Mouse (Mus musculus) hindbrain, postnatal 0 days (tissue): ENCODE measurements around the gene Stum. TPM values are rescaled to one million over a fixed set of nuclear protein-coding genes. Genes with fewer than 3 reads are reported as not detected.

Experiments
- ATAC-seq: fragments of 200-750 bp; cut with Nextera tagmentation; 2 replicates; pipeline ENCODE4 v1.8.0; 2017; ENCODE audit warnings: mild to moderate bottlenecking, moderate TSS enrichment, moderate library complexity
- DNase-seq: peaks from one replicate; pipeline ENCODE4 v3.0.0-alpha.2; 2015; ENCODE audit warnings: low spot score
- H3K27ac ChIP-seq: fragments of 300-500 bp; sonication (generic); 2 replicates; pipeline ENCODE4 v1.5.1; 2014; ENCODE audit warnings: mild to moderate bottlenecking
- H3K27me3 ChIP-seq: fragments of 300-500 bp; sonication (generic); 2 replicates; pipeline ENCODE4 v1.6.1; 2014; ENCODE audit warnings: low read length, mixed read lengths; ENCODE audit not compliant: insufficient read depth
- H3K36me3 ChIP-seq: fragments of 300-500 bp; sonication (generic); 2 replicates; pipeline ENCODE4 v1.6.1; 2014; ENCODE audit warnings: low read length, mixed read lengths; ENCODE audit not compliant: insufficient read depth
- H3K4me1 ChIP-seq: fragments of 300-500 bp; sonication (generic); 2 replicates; pipeline ENCODE4 v1.6.1; 2014; ENCODE audit warnings: antibody characterized with exemption, low read length, mixed read lengths; ENCODE audit not compliant: insufficient read depth
- H3K4me2 ChIP-seq: fragments of 300-500 bp; sonication (generic); 2 replicates; pipeline ENCODE4 v1.6.1; 2014; ENCODE audit warnings: low read depth, mild to moderate bottlenecking, low read length, moderate library complexity, mixed read lengths
- H3K4me3 ChIP-seq: fragments of 300-500 bp; sonication (generic); 2 replicates; pipeline ENCODE4 v1.5.1; 2014; ENCODE audit warnings: low read length
- H3K9ac ChIP-seq: fragments of 300-500 bp; sonication (generic); replicated peaks from 2 replicates; pipeline ENCODE4 v1.6.1; 2014; ENCODE audit warnings: mild to moderate bottlenecking, low read length, moderate library complexity, mixed read lengths
- H3K9me3 ChIP-seq: fragments of 300-500 bp; sonication (generic); 2 replicates; pipeline ENCODE4 v1.6.1; 2016; ENCODE audit warnings: low read length, mixed read lengths
- CTCF ChIP-seq: IDR thresholded peaks from 2 replicates; pipeline ENCODE4 v1.5.1; 2016; ENCODE audit warnings: antibody characterized with exemption, control low read depth, low read depth
- WGBS: fragments of 180-500 bp; shearing (Covaris S2); extraction: QIAGEN DNeasy Blood & Tissue Kit; methylation state at CpG from one replicate; pipeline ENCODE4 v1.1.7; 2014; 5-methylcytosine and 5-hydroxymethylcytosine counted together
- polyA plus RNA-seq: library from polyadenylated mRNA; unstranded; fragments of >200 nt; fragmentation: Nextera tagmentation; extraction: Ambion mirVana; gene quantifications from 2 replicates; pipeline ENCODE4 v1.2.1, GENCODE M21; 2015
- total RNA-seq: library from RNA; depleted of rRNA; stranded (reverse); fragments of >200 nt; gene quantifications from 2 replicates; pipeline ENCODE4 v1.2.3, GENCODE M21; 2014

Gene Stum
- total and polyA plus RNA-seq, 2 experiments from 2014 or later: 20.6 to 105 TPM

GRCm38 (mm10) chr1:180500641-180501040, 17.3 kb upstream of the Stum start:
- Histone ChIP-seq H3K36me3 (no peaks in the 10 kb centered on the region), H3K9ac (no peak overlapping the region), H3K9me3 (no peaks in the 10 kb centered on the region), H3K4me2 (no peak overlapping the region), H3K4me1 (no peaks in the 10 kb centered on the region), H3K27ac (no peak overlapping the region), H3K27me3 (no peaks in the 10 kb centered on the region), H3K4me3 (no peak overlapping the region)
- DNase-seq: no peak
- WGBS: 82% methylated on average over 5 of the region's 5 CpGs
- no peak for ATAC-seq
- no peak for TF ChIP-seq CTCF

GRCm38 (mm10) chr1:180500218-180500617, 16.9 kb upstream of the Stum start:
- Histone ChIP-seq H3K36me3 (no peaks in the 10 kb centered on the region), H3K27ac (no peak overlapping the region), H3K4me2 (no peak overlapping the region), H3K4me3 (no peak overlapping the region), H3K4me1 (no peaks in the 10 kb centered on the region), H3K27me3 (no peaks in the 10 kb centered on the region), H3K9me3 (no peaks in the 10 kb centered on the region), H3K9ac (no peak overlapping the region)
- TF ChIP-seq CTCF: no peak
- ATAC-seq: no peak
- no peak for DNase-seq
- WGBS: 53% methylated on average over 4 of the region's 4 CpGs

GRCm38 (mm10) chr1:180499766-180500165, 16.5 kb upstream of the Stum start:
- 90% methylated on average over 3 of the region's 3 CpGs for WGBS
- Histone ChIP-seq H3K9me3 (no peaks in the 10 kb centered on the region), H3K4me2 (no peak overlapping the region), H3K9ac (no peak overlapping the region), H3K4me3 (no peak overlapping the region), H3K27me3 (no peaks in the 10 kb centered on the region), H3K4me1 (no peaks in the 10 kb centered on the region), H3K27ac (no peak overlapping the region), H3K36me3 (no peaks in the 10 kb centered on the region)
- DNase-seq: no peak
- no peak for ATAC-seq
- no peak for TF ChIP-seq CTCF

GRCm38 (mm10) chr1:180492777-180493176, 9.5 kb upstream of the Stum start:
- H3K36me3 ChIP-seq: no peaks in the 10 kb centered on the region
- H3K4me1 ChIP-seq: no peaks in the 10 kb centered on the region
- DNase-seq (no peak), ATAC-seq (no peak)
- no peaks in the 10 kb centered on the region for H3K9me3 ChIP-seq
- no peaks in the 10 kb centered on the region for H3K27me3 ChIP-seq
- no peak for TF ChIP-seq CTCF
- no peak overlapping the region for H3K4me2 ChIP-seq
- H3K4me3 ChIP-seq: no peak overlapping the region
- no peak overlapping the region for H3K27ac ChIP-seq
- H3K9ac ChIP-seq: no peak overlapping the region
- 60% methylated on average over 9 of the region's 9 CpGs for WGBS

- Histone ChIP-seq H3K4me1 (0 out of 2 replicates have a peak, but pooled peaks cover 2% of the 10 kb centered on the region), H3K27ac (no peak overlapping the region), H3K27me3 (no peaks in the 10 kb centered on the region; the same call in 1 of the 2 replicates), H3K4me3 (no peak overlapping the region), H3K9ac (no peak overlapping the region), H3K9me3 (no peaks in the 10 kb centered on the region), H3K36me3 (no peaks in the 10 kb centered on the region), H3K4me2 (no peak overlapping the region)
- no peak for TF ChIP-seq CTCF
- 91% methylated on average over 5 of the region's 5 CpGs for WGBS
- DNase-seq (no peak), ATAC-seq (no peak)
These were observed 2.0 kb upstream of the Stum start for GRCm38 (mm10) chr1:180485346-180485745.

GRCm38 (mm10) chr1:180482840-180483398, 385 bp downstream of the Stum start:
- TF ChIP-seq CTCF: no peak

DNA sequence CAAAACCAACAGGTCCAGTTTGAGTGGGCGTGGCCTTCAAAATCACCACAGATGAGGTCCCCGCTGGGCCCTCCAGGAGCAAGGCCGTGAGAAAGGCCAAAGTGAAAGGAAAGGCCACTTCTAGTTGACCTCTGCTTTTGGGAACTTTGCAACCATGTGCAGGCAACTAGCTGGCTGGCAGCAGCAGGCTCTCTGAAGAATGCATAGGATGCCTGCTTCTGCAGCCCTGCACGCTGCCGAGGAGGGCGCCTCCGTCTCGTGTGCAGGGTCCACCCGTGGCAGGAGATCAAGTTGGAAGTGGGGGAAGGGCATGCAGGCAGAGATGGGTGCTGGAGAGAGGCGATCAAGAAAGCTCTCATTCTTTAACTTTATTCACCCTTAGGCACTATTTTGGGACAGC, 1.3 kb downstream of the Stum start:
- Histone ChIP-seq H3K4me1 (0 out of 2 replicates have a peak, but pooled peaks cover 2% of the 10 kb centered on the region), H3K36me3 (no peaks in the 10 kb centered on the region), H3K4me3 (peak overlapping the region; percentile 54), H3K27ac (no peak overlapping the region), H3K9ac (no peak overlapping the region), H3K9me3 (no peaks in the 10 kb centered on the region), H3K27me3 (no peaks in the 10 kb centered on the region; the same call in 1 of the 2 replicates), H3K4me2 (peak overlapping the region; percentile 74)
- peak; percentile 53 for TF ChIP-seq CTCF
- ATAC-seq (no peak), DNase-seq (peak; percentile 66)
- WGBS: 8% methylated on average over 10 of the region's 10 CpGs

More at GRCm38 (mm10) chr1:180482840-180483398, 385 bp downstream of the Stum start:
- peak overlapping the region; percentile 66; the same call in 1 of the 2 replicates for H3K27ac ChIP-seq
- no peak for DNase-seq
- no peaks in the 10 kb centered on the region for H3K9me3 ChIP-seq
- peak overlapping the region; percentile 74 for H3K4me2 ChIP-seq
- WGBS: 3% methylated on average over 39 of the region's 39 CpGs
- peak; percentile 31; the same call in 1 of the 2 replicates for ATAC-seq
- H3K9ac ChIP-seq: peak overlapping the region; percentile 58
- H3K36me3 ChIP-seq: no peaks in the 10 kb centered on the region
- H3K4me1 ChIP-seq: 0 out of 2 replicates have a peak, but pooled peaks cover 2% of the 10 kb centered on the region
- no peaks in the 10 kb centered on the region; the same call in 1 of the 2 replicates for H3K27me3 ChIP-seq
- H3K4me3 ChIP-seq: peak overlapping the region; percentile 54
